Mouse (Mus musculus) forebrain, postnatal 0 days (tissue): ENCODE data around the gene Cd82. TPM values are rescaled to one million over a fixed set of nuclear protein-coding genes. Genes with fewer than 3 reads are reported as not detected.
A peak's percentile ranks its signal among the peaks of the same experiment; 100 is the strongest.

Source experiments
- ATAC-seq: fragments of 200-750 bp; cut with Nextera tagmentation; 2 replicates; pipeline ENCODE4 v1.8.0; 2017; ENCODE audit warnings: mild to moderate bottlenecking, moderate library complexity
- DNase-seq: peaks from one replicate; pipeline ENCODE4 v3.0.0-alpha.2; 2015
- H3K27ac ChIP-seq: fragments of 300-500 bp; sonication (generic); 2 replicates; pipeline ENCODE4 v1.5.1; 2014; ENCODE audit warnings: low read depth, mild to moderate bottlenecking, antibody characterized with exemption, low read length, moderate library complexity, mixed read lengths
- H3K27me3 ChIP-seq: fragments of 300-500 bp; sonication (generic); 2 replicates; pipeline ENCODE4 v1.6.1; 2014; ENCODE audit warnings: mild to moderate bottlenecking, low read length, mixed read lengths; ENCODE audit not compliant: insufficient read depth
- H3K36me3 ChIP-seq: fragments of 300-500 bp; sonication (generic); 2 replicates; pipeline ENCODE4 v1.6.1; 2014; ENCODE audit warnings: mild to moderate bottlenecking, moderate library complexity; ENCODE audit not compliant: insufficient read depth
- H3K4me1 ChIP-seq: fragments of 300-500 bp; sonication (generic); 2 replicates; pipeline ENCODE4 v1.6.1; 2014; ENCODE audit warnings: antibody characterized with exemption; ENCODE audit not compliant: insufficient read depth
- H3K4me2 ChIP-seq: fragments of 300-500 bp; sonication (generic); 2 replicates; pipeline ENCODE4 v1.6.1; 2014; ENCODE audit warnings: low read depth, mild to moderate bottlenecking, moderate library complexity
- H3K4me3 ChIP-seq: fragments of 300-500 bp; sonication (generic); 2 replicates; pipeline ENCODE4 v1.5.1; 2014; ENCODE audit warnings: low read depth, low read length, mixed read lengths
- H3K9ac ChIP-seq: fragments of 300-500 bp; sonication (generic); 2 replicates; pipeline ENCODE4 v1.6.1; 2014; ENCODE audit warnings: mild to moderate bottlenecking
- H3K9me3 ChIP-seq: fragments of 300-500 bp; sonication (generic); 2 replicates; pipeline ENCODE4 v1.6.1; 2016; ENCODE audit warnings: low read length
- CTCF ChIP-seq: sonication (generic); IDR thresholded peaks from 2 replicates; pipeline ENCODE4 v1.5.1; 2016; ENCODE audit warnings: antibody characterized with exemption, control low read depth, low read depth
- WGBS: fragments of 180-500 bp; shearing (Covaris S2); extraction: QIAGEN DNeasy Blood & Tissue Kit; methylation state at CpG from one replicate; pipeline ENCODE4 v1.1.7; 2014; 5-methylcytosine and 5-hydroxymethylcytosine counted together
- polyA plus RNA-seq: library from polyadenylated mRNA; unstranded; fragments of >200 nt; fragmentation: Nextera tagmentation; extraction: Ambion mirVana; gene quantifications from 2 replicates; pipeline ENCODE4 v1.2.1, GENCODE M21; 2015
- total RNA-seq: library from RNA; depleted of rRNA; stranded (reverse); fragments of >200 nt; gene quantifications from 2 replicates; pipeline ENCODE4 v1.2.3, GENCODE M21; 2014

The Cd82 gene
- total and polyA plus RNA-seq, 2 experiments from 2014 or later, result 9.7 to 20.7 TPM

GRCm38 (mm10) chr2:93469118-93469517 is 6.2 kb upstream of the Cd82 start:
- Histone ChIP-seq H3K36me3 (no peaks in the 10 kb centered on the region), H3K4me1 (no peaks in the 10 kb centered on the region), H3K4me2 (no peak overlapping the region), H3K27ac (no peak overlapping the region), H3K27me3 (no peaks in the 10 kb centered on the region), H3K9ac (no peak overlapping the region), H3K4me3 (no peak overlapping the region), H3K9me3 (no peaks in the 10 kb centered on the region)
- WGBS, result 11% methylated on average over 7 of the region's 7 CpGs
- peak; percentile 23 for DNase-seq
- ATAC-seq, result no peak
- TF ChIP-seq CTCF, result peak; percentile 66

GRCm38 (mm10) chr2:93466314-93466713 is 3.4 kb upstream of the Cd82 start:
- WGBS, result 82% methylated on average over 3 of the region's 3 CpGs
- H3K4me3 ChIP-seq, result no peak overlapping the region
- no peaks in the 10 kb centered on the region for H3K4me1 ChIP-seq

GRCm38 (mm10) chr2:93461869-93462714 is 848 bp downstream of the Cd82 start:
- ATAC-seq, result peak; percentile 87
- Histone ChIP-seq H3K9ac (peak overlapping the region; percentile 35), H3K4me1 (no peaks in the 10 kb centered on the region), H3K4me2 (peak overlapping the region; percentile 78), H3K27me3 (no peaks in the 10 kb centered on the region), H3K36me3 (no peaks in the 10 kb centered on the region), H3K9me3 (no peaks in the 10 kb centered on the region), H3K27ac (no peak overlapping the region), H3K4me3 (peak overlapping the region; percentile 40)
- DNase-seq, result peak; percentile 71
- TF ChIP-seq CTCF, result no peak
- 4% methylated on average over 41 of the region's 41 CpGs for WGBS

More at GRCm38 (mm10) chr2:93466314-93466713, 3.4 kb upstream of the Cd82 start:
- TF ChIP-seq CTCF, result no peak
- DNase-seq (no peak), ATAC-seq (no peak)
- Histone ChIP-seq H3K4me2 (no peak overlapping the region), H3K27me3 (no peaks in the 10 kb centered on the region), H3K9me3 (no peaks in the 10 kb centered on the region), H3K9ac (no peak overlapping the region), H3K36me3 (no peaks in the 10 kb centered on the region), H3K27ac (no peak overlapping the region)

GRCm38 (mm10) chr2:93460786-93461469 is 2.0 kb downstream of the Cd82 start:
- Histone ChIP-seq H3K27me3 (no peaks in the 10 kb centered on the region), H3K4me2 (no peak overlapping the region), H3K4me3 (no peak overlapping the region), H3K9me3 (no peaks in the 10 kb centered on the region), H3K27ac (no peak overlapping the region), H3K4me1 (no peaks in the 10 kb centered on the region), H3K9ac (no peak overlapping the region), H3K36me3 (no peaks in the 10 kb centered on the region)
- DNase-seq (no peak), ATAC-seq (no peak)
- whole genome bisulfite sequencing, result 84% methylated on average over 6 of the region's 6 CpGs
- no peak for TF ChIP-seq CTCF

GRCm38 (mm10) chr2:93459208-93459920 is 3.6 kb downstream of the Cd82 start:
- Histone ChIP-seq H3K36me3 (no peaks in the 10 kb centered on the region), H3K9me3 (no peaks in the 10 kb centered on the region), H3K27ac (no peak overlapping the region), H3K4me3 (no peak overlapping the region), H3K27me3 (no peaks in the 10 kb centered on the region), H3K4me1 (no peaks in the 10 kb centered on the region), H3K4me2 (no peak overlapping the region), H3K9ac (no peak overlapping the region)
- ATAC-seq (no peak), DNase-seq (no peak)
- WGBS, result 75% methylated on average over 7 of the region's 7 CpGs
- TF ChIP-seq CTCF, result no peak

GRCm38 (mm10) chr2:93458332-93459207 is 4.4 kb downstream of the Cd82 start:
- Histone ChIP-seq H3K27me3 (no peaks in the 10 kb centered on the region), H3K4me2 (no peak overlapping the region), H3K9ac (no peak overlapping the region), H3K4me3 (no peak overlapping the region), H3K4me1 (no peaks in the 10 kb centered on the region), H3K27ac (no peak overlapping the region), H3K9me3 (no peaks in the 10 kb centered on the region), H3K36me3 (no peaks in the 10 kb centered on the region)
- 75% methylated on average over 8 of the region's 8 CpGs for WGBS
- DNase-seq (no peak), ATAC-seq (no peak)
- TF ChIP-seq CTCF, result no peak
